22 mouse cellular contexts compared by ENCODE assay signal in the genomic region with DNA sequence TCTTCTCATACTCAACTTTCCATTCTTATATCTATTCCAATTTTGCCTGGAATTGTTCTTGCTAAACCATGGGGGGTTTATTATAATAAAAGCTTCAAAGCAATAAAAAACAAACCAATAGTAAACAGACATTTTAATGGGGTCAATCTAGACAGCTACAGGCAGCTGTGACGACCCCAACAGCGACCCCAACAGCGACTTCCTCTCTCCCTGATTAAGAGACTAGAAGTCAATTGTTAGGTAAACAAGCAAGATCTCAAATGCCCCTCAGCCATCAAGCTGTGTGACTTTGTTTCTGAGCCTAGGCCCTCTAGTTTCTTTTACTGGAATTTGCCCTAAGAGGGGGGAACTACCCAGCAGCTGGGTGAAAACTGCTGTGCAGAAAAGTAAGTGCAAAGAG.
A peak's percentile ranks its signal among the peaks of the same experiment; 100 is the strongest.
DNase-seq lines count a peak whose midpoint lies in the region; TF ChIP-seq lines count a peak whose summit lies in the region.
"Had no signal": no experiment of that assay in that cellular context is flagged by ENCODE, and none has a peak within 500 bp of the region (broad histone marks: within the 10 kb centered on the region; RNA-seq: fewer than 3 reads in every experiment).

No protein-coding gene starts in this region.

- peak; percentile 46 for DNase-seq in heart, adult 11 months
- DNase-seq in heart, adult 2 months, result no peak
- DNase-seq in kidney, postnatal 10 days, result peak; percentile 57
- DNase-seq in kidney, adult 11 months, result no peak
- peak; percentile 36 to 53 for DNase-seq in kidney, postnatal 4 days
- no peak for DNase-seq in kidney, adult 8-10 months
- DNase-seq in forelimb bud, embryonic 11.5 days (ENCODE audit: low read depth, low spot score), result peak; percentile 5
- DNase-seq in thymus, postnatal 36 days, result no peak
- DNase-seq: adrenal gland, adult 8-10 months; adrenal gland, postnatal 14 days; adrenal gland, postnatal 36 days; B cell, adult 2 months; cerebellum, adult 11-12 months; cerebellum, adult 2 months; cerebellum, adult 9-10 months; cerebellum, postnatal 10 days; cerebellum, postnatal 25 days had no signal

- no peaks in the 10 kb centered on the region for H3K4me1 ChIP-seq in heart, adult 2 months (ENCODE audit: control insufficient read depth, insufficient read depth, low read length)
- H3K4me1 ChIP-seq: forebrain, embryonic 13.5 days had no signal

- no peak for TF ChIP-seq POLR2A in heart, adult 2 months (IDR thresholded peaks at IDR 0.05; ENCODE audit: insufficient read depth, low read depth, low read length)

- no peak for TF ChIP-seq EP300 in heart, adult 2 months (IDR thresholded peaks at IDR 0.05; ENCODE audit: insufficient read depth, low read depth, low read length)

- H3K36me3 ChIP-seq in heart, adult 2 months (ENCODE audit: control insufficient read depth, insufficient read depth, low read length), result no peaks in the 10 kb centered on the region
- H3K36me3 ChIP-seq: embryonic facial prominence, embryonic 10.5 days; embryonic facial prominence, embryonic 12.5 days; G1E had no signal

- no peak overlapping the region for H3K9ac ChIP-seq in heart, adult 2 months (ENCODE audit: low read depth, low read length)
- H3K9ac ChIP-seq: embryonic facial prominence, embryonic 12.5 days; forebrain, embryonic 13.5 days had no signal

- intact Hi-C loops in heart, adult 2 months (cut with DNase I), result loop anchor here (5.0 kb wide), 1 partner anchor 194 kb away; no protein-coding TSS in a partner anchor

- no peak overlapping the region for H3K4me3 ChIP-seq in heart, adult 2 months
- H3K4me3 ChIP-seq: embryonic facial prominence, embryonic 10.5 days; embryonic facial prominence, embryonic 12.5 days; forebrain, embryonic 13.5 days had no signal

- no peak for TF ChIP-seq CTCF in heart, adult 2 months (IDR thresholded peaks at IDR 0.05)

- no peaks in the 10 kb centered on the region for H3K79me2 ChIP-seq in heart, adult 2 months (replicated peaks; ENCODE audit: control insufficient read depth, insufficient read depth, low read length)

- no peak overlapping the region for H3K27ac ChIP-seq in heart, adult 2 months
- H3K27ac ChIP-seq: embryonic facial prominence, embryonic 10.5 days; embryonic facial prominence, embryonic 12.5 days; forebrain, embryonic 13.5 days had no signal

- WGBS in heart, adult 2 months, result 52% methylated on average over 3 of the region's 3 CpGs

- H3K27me3 ChIP-seq in heart, adult 2 months (ENCODE audit: control insufficient read depth, insufficient read depth, low read length), result no peaks in the 10 kb centered on the region
- H3K27me3 ChIP-seq: CH12.LX; embryonic facial prominence, embryonic 12.5 days; forebrain, embryonic 13.5 days had no signal

Comparison
In these comparisons a context has a peak if more than half of its experiments do, and no peak if none do; other contexts are left out.
1. DNase-seq: peak in heart, adult 11 months (single experiment), kidney, postnatal 10 days (single experiment), kidney, postnatal 4 days (2 of 2) and forelimb bud, embryonic 11.5 days (single experiment); none in heart, adult 2 months (0 of 2), kidney, adult 11 months (single experiment), kidney, adult 8-10 months (0 of 2) and thymus, postnatal 36 days (0 of 2).